9 mouse cellular contexts compared by ENCODE assay signal in genomic region chr16:98022657-98023345, GRCm38 (mm10). TPM values are rescaled to one million over a fixed set of nuclear protein-coding genes. Genes with fewer than 3 reads are reported as not detected.
DNase-seq lines count a peak whose midpoint lies in the region; ATAC-seq and TF ChIP-seq lines count a peak whose summit lies in the region.
"Had no signal": no experiment of that assay in that cellular context is flagged by ENCODE, and none has a peak within 500 bp of the region (broad histone marks: within the 10 kb centered on the region; RNA-seq: fewer than 3 reads in every experiment).

No protein-coding gene starts in this region.

- no peak overlapping the region for H3K27ac ChIP-seq in forebrain, embryonic 14.5 days (ENCODE audit: low read depth, low read length)
- H3K27ac ChIP-seq in forebrain, embryonic 13.5 days, result no peak overlapping the region
- no peak overlapping the region for H3K27ac ChIP-seq in spleen, adult 2 months (ENCODE audit: insufficient read depth, low read length)

- H3K9me3 ChIP-seq in forebrain, embryonic 14.5 days (replicated peaks; ENCODE audit: control insufficient read depth, low read length), result 0 out of 2 replicates have a peak, but pooled peaks cover 5% of the 10 kb centered on the region
- peaks cover 26% of the 10 kb centered on the region for H3K9me3 ChIP-seq in forebrain, embryonic 13.5 days (replicated peaks)

- no peaks in the 10 kb centered on the region for H3K36me3 ChIP-seq in forebrain, embryonic 14.5 days (ENCODE audit: control insufficient read depth, insufficient read depth, low read length)
- H3K36me3 ChIP-seq in forebrain, embryonic 13.5 days (ENCODE audit: poor library complexity, severe bottlenecking), result peaks cover 29% of the 10 kb centered on the region
- H3K36me3 ChIP-seq in spleen, adult 2 months (ENCODE audit: control insufficient read depth, insufficient read depth, low read length), result no peaks in the 10 kb centered on the region

- H3K27me3 ChIP-seq in forebrain, embryonic 14.5 days (replicated peaks; ENCODE audit: control insufficient read depth, insufficient read depth, low read length), result no peaks in the 10 kb centered on the region
- H3K27me3 ChIP-seq in forebrain, embryonic 13.5 days, result no peaks in the 10 kb centered on the region
- H3K27me3 ChIP-seq in spleen, adult 2 months (ENCODE audit: control insufficient read depth, insufficient read depth, low read length), result no peaks in the 10 kb centered on the region

- H3K4me2 ChIP-seq in forebrain, embryonic 14.5 days (ENCODE audit: low read length), result no peak overlapping the region
- H3K4me2 ChIP-seq in forebrain, embryonic 13.5 days, result no peak overlapping the region

- H3K4me3 ChIP-seq in forebrain, embryonic 14.5 days (ENCODE audit: low read depth, low read length), result no peak overlapping the region
- H3K4me3 ChIP-seq in forebrain, embryonic 13.5 days, result no peak overlapping the region
- H3K4me3 ChIP-seq in spleen, adult 2 months (ENCODE audit: extremely low read depth, insufficient read depth, insufficient read length), result no peak overlapping the region

- WGBS in forebrain, embryonic 14.5 days, result 85% methylated on average over 2 of the region's 2 CpGs
- 81% methylated on average over 2 of the region's 2 CpGs for WGBS in forebrain, embryonic 13.5 days
- 81% methylated on average over 2 of the region's 2 CpGs for WGBS in spleen, adult 2 months

- H3K4me1 ChIP-seq in forebrain, embryonic 14.5 days (ENCODE audit: control insufficient read depth, insufficient read depth, low read length), result no peaks in the 10 kb centered on the region
- H3K4me1 ChIP-seq in forebrain, embryonic 13.5 days, result no peaks in the 10 kb centered on the region
- no peaks in the 10 kb centered on the region for H3K4me1 ChIP-seq in spleen, adult 2 months (ENCODE audit: control insufficient read depth, insufficient read depth, insufficient read length)

- H3K9ac ChIP-seq in forebrain, embryonic 14.5 days (ENCODE audit: low read length), result no peak overlapping the region
- no peak overlapping the region for H3K9ac ChIP-seq in forebrain, embryonic 13.5 days

- no peak for TF ChIP-seq POLR2A in spleen, adult 2 months (IDR thresholded peaks at IDR 0.05; ENCODE audit: low read depth, low read length)

- DNase-seq in forebrain, embryonic 14.5 days (ENCODE audit: low spot score), result peak; percentile 5
- DNase-seq in spleen, adult 2 months (ENCODE audit: low read depth in 1 of 2, low spot score in 2 of 2), result peak in 1 of 2 experiments; percentile 48
- DNase-seq in spleen, postnatal 10 days (ENCODE audit: low spot score in 2 of 2), result no peak
- DNase-seq in yolk sac, embryonic 10.5 days (ENCODE audit: low spot score), result peak; percentile 42
- DNase-seq in urinary bladder, adult 2 months (ENCODE audit: low spot score), result no peak
- DNase-seq in kidney, adult 18-20 months, result no peak
- DNase-seq: layer of hippocampus, postnatal 36 days had no signal

- TF ChIP-seq CTCF in spleen, adult 2 months (IDR thresholded peaks at IDR 0.05; ENCODE audit: extremely low read depth, insufficient read depth, insufficient read length, insufficient replicate concordance), result peak; percentile 36; the same call in 1 of the 2 replicates

- ATAC-seq in forebrain, embryonic 14.5 days, result no peak
- ATAC-seq in forebrain, embryonic 13.5 days, result no peak
- peak; percentile 84 for ATAC-seq in erythroblast, adult 5-6 weeks (replicated peaks; ENCODE audit: low FRiP score, poor library complexity, severe bottlenecking)

RNA-seq across cellular contexts. Expression of gene B230307C23Rik, which starts 25.7 kb away (rescaled TPM):
- polyA plus RNA-seq in forebrain, embryonic 14.5 days (2014; fragmentation: Nextera tagmentation; extraction: Ambion mirVana), result 27.3 and 31.0 TPM in 2 replicates
- polyA plus RNA-seq in forebrain, embryonic 13.5 days (2015; fragmentation: Nextera tagmentation; extraction: Ambion mirVana), result 18.2 and 25.3 TPM in 2 replicates
- polyA plus RNA-seq in spleen, adult 2 months (2012; rRNA removed), result 3.7 and 5.1 TPM in 2 replicates
- total RNA-seq in erythroblast, adult 5-6 weeks (2015; ENCODE audit: low replicate concordance), result 7.5 and 8.5 TPM in 2 replicates
- 6.4 and 16.6 TPM in 2 replicates for total RNA-seq in erythroblast, adult 5-6 weeks (2017; ENCODE audit: low replicate concordance)
- 14.0 and 15.1 TPM in 2 replicates for polyA plus RNA-seq in urinary bladder, adult 2 months (2012; rRNA removed)

RNA-seq across cellular contexts. Expression of gene A630089N07Rik, which starts 59.4 kb away (rescaled TPM):
- polyA plus RNA-seq in forebrain, embryonic 14.5 days (2014; fragmentation: Nextera tagmentation; extraction: Ambion mirVana), result 12.6 and 14.4 TPM in 2 replicates
- 21.7 and 23.6 TPM in 2 replicates for polyA plus RNA-seq in forebrain, embryonic 13.5 days (2015; fragmentation: Nextera tagmentation; extraction: Ambion mirVana)
- polyA plus RNA-seq in spleen, adult 2 months (2012; rRNA removed), result 0.97 and 1.3 TPM in 2 replicates
- 13.1 and 16.7 TPM in 2 replicates for total RNA-seq in erythroblast, adult 5-6 weeks (2015; ENCODE audit: low replicate concordance)
- total RNA-seq in erythroblast, adult 5-6 weeks (2017; ENCODE audit: low replicate concordance), result 17.0 and 19.0 TPM in 2 replicates
- polyA plus RNA-seq in urinary bladder, adult 2 months (2012; rRNA removed), result 2.8 and 3.6 TPM in 2 replicates

Comparison
In these comparisons a context has a peak if more than half of its experiments do, and no peak if none do; other contexts are left out.
1. DNase-seq: peak in forebrain, embryonic 14.5 days (single experiment) and yolk sac, embryonic 10.5 days (single experiment); none in spleen, postnatal 10 days (0 of 2), urinary bladder, adult 2 months (single experiment) and kidney, adult 18-20 months (single experiment).